Mouse (Mus musculus): ENCODE measurements around the gene Tmem144.

DNA sequence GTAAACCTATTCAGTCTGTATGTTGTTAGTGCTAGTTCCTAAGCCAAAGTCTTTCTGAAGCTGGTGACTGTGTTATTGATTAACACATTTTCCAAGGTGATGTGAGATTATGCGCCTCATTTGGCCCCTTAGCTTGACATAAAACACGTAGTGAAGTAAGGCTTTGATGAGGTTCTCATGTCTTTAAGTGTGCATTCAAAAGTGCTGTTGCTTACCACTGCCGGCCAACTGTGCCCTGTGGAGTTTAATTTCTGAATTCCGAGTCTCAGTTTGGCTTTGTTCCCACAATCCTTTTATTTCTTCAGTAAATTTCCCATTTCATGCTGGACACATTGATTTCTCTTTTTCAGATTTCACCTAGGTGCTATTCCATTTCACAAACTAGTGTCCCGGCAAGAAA, 5.2 kb upstream of the Tmem144 start:
- no peak for TF ChIP-seq POLR2A (IDR thresholded peaks at IDR 0.05; ENCODE audit: borderline replicate concordance, low read depth, low read length)
- TF ChIP-seq CTCF (IDR thresholded peaks at IDR 0.05; ENCODE audit: low read depth, low read length) = no peak
